Mouse (Mus musculus) layer of hippocampus, postnatal 14 days (tissue): ENCODE results near the gene Ckmt1. TPM values are rescaled to one million over a fixed set of nuclear protein-coding genes. Genes with fewer than 3 reads are reported as not detected.

Experiments used
- DNase-seq, 2 experiments: peaks; one replicate each; pipeline ENCODE4 v3.0.0; 2021 to 2022; ENCODE audit warnings: low spot score in 2 of 2, mixed read lengths in 1 of 2
- total RNA-seq, 2 experiments: library from RNA; stranded (reverse); gene quantifications; 2 replicates each; pipeline ENCODE4 v1.2.3; 2021

The Ckmt1 gene
- total RNA-seq, 2 experiments from 2014 or later = 333 to 351 TPM

- no peak for DNase-seq
Observed at GRCm38 (mm10) chr2:121408160-121408559, 50.6 kb downstream of the Ckmt1 start.

GRCm38 (mm10) chr2:121412843-121413386 is 55.4 kb downstream of the Ckmt1 start:
- DNase-seq = no peak

Other genes starting within 250 kb of the Ckmt1 start
- gene Tgm7, start 247.9 kb upstream of the Ckmt1 start, total RNA-seq = under 1 TPM in 1 of 2 experiments, not detected in 1; 0.17 TPM
- gene Adal, start 217.3 kb upstream of the Ckmt1 start, total RNA-seq = 10 to 100 TPM; 17.9 to 22.8 TPM
- 10 to 100 TPM in 1 of 2 experiments, 1 to 10 TPM in 1; 8.0 to 10.4 TPM for gene Lcmt2, start 217.1 kb upstream of the Ckmt1 start, total RNA-seq
- gene Tubgcp4, start 187.1 kb upstream of the Ckmt1 start, total RNA-seq = 10 to 100 TPM; 35.6 to 36.3 TPM
- gene Zscan29, start 186.6 kb upstream of the Ckmt1 start, total RNA-seq = 1 to 10 TPM; 7.0 to 7.1 TPM
- gene Trp53bp1, start 86.3 kb upstream of the Ckmt1 start, total RNA-seq = 100 to 1,000 TPM; 140 to 152 TPM
- 100 to 1,000 TPM; 472 to 505 TPM for gene Map1a, start 68.1 kb upstream of the Ckmt1 start, total RNA-seq
- 10 to 100 TPM; 69.1 to 74.4 TPM for gene Ppip5k1, start 2.3 kb upstream of the Ckmt1 start, total RNA-seq
- under 1 TPM; 0.09 to 0.31 TPM for gene Strc, start 29.5 kb downstream of the Ckmt1 start, total RNA-seq
- 100 to 1,000 TPM; 194 to 224 TPM for gene Pdia3, start 56.1 kb downstream of the Ckmt1 start, total RNA-seq
- 1 to 10 TPM; 4.1 to 4.6 TPM for gene Catsper2, start 56.1 kb downstream of the Ckmt1 start, total RNA-seq
- not detected for gene Ell3, start 86.6 kb downstream of the Ckmt1 start, total RNA-seq
- gene Serf2, start 91.5 kb downstream of the Ckmt1 start, total RNA-seq = 100 to 1,000 TPM; 157 to 166 TPM
- gene Hypk, start 95.6 kb downstream of the Ckmt1 start, total RNA-seq = 10 to 100 TPM; 20.1 to 27.8 TPM
- gene Serinc4, start 99.1 kb downstream of the Ckmt1 start, total RNA-seq = under 1 TPM; 0.97 to 0.98 TPM
- 10 to 100 TPM; 38.0 to 40.6 TPM for gene Mfap1b, start 116.4 kb downstream of the Ckmt1 start, total RNA-seq
- 10 to 100 TPM; 31.3 to 32.2 TPM for gene Mfap1a, start 149.0 kb downstream of the Ckmt1 start, total RNA-seq
- gene Wdr76, start 149.0 kb downstream of the Ckmt1 start, total RNA-seq = 1 to 10 TPM; 2.0 to 2.5 TPM